Mouse (Mus musculus): ENCODE measurements around the gene Eml2. TPM values are rescaled to one million over a fixed set of nuclear protein-coding genes. Genes with fewer than 3 reads are reported as not detected.

The Eml2 gene
- total RNA-seq, 4 experiments from 2014 or later: 56.2 to 79.2 (median 69.6) TPM

- DNase-seq: no peak
Observed at GRCm38 (mm10) chr7:19163752-19164151, 12.5 kb upstream of the Eml2 start.

- no peak for DNase-seq
Observed at GRCm38 (mm10) chr7:19164189-19164588, 12.0 kb upstream of the Eml2 start.

- DNase-seq: no peak
Observed at GRCm38 (mm10) chr7:19164978-19165377, 11.2 kb upstream of the Eml2 start.

GRCm38 (mm10) chr7:19165656-19166423 is 10.4 kb upstream of the Eml2 start, which contains the start of gene Gipr:
TSS of gene Gipr (minus strand) at chr7:19166127.
- DNase-seq: no peak

- DNase-seq: no peak
Observed at GRCm38 (mm10) chr7:19166990-19167389, 9.2 kb upstream of the Eml2 start.

- DNase-seq: no peak
Observed at GRCm38 (mm10) chr7:19169506-19169905, 6.7 kb upstream of the Eml2 start.

GRCm38 (mm10) chr7:19170142-19170541 is 6.1 kb upstream of the Eml2 start:
- DNase-seq: no peak

GRCm38 (mm10) chr7:19171831-19172230 is 4.4 kb upstream of the Eml2 start:
- DNase-seq: no peak

- DNase-seq: no peak
Observed at GRCm38 (mm10) chr7:19172874-19173273, 3.3 kb upstream of the Eml2 start.

GRCm38 (mm10) chr7:19176516-19176947 is 311 bp downstream of the Eml2 start:
- no peak for DNase-seq

- no peak for DNase-seq
Observed at GRCm38 (mm10) chr7:19177216-19177615, 995 bp downstream of the Eml2 start.

GRCm38 (mm10) chr7:19178035-19178434 is 1.8 kb downstream of the Eml2 start:
- no peak for DNase-seq

GRCm38 (mm10) chr7:19178443-19179092 is 2.3 kb downstream of the Eml2 start:
- DNase-seq: no peak

- DNase-seq: peak; percentile 60
Observed at GRCm38 (mm10) chr7:19179173-19179572, 3.0 kb downstream of the Eml2 start.

- no peak for DNase-seq
Observed at GRCm38 (mm10) chr7:19179936-19180335, 3.7 kb downstream of the Eml2 start.

GRCm38 (mm10) chr7:19180862-19181429 is 4.7 kb downstream of the Eml2 start:
- DNase-seq: no peak

- DNase-seq: no peak
Observed at GRCm38 (mm10) chr7:19184250-19184649, 8.0 kb downstream of the Eml2 start.

- no peak for DNase-seq
Observed at GRCm38 (mm10) chr7:19184758-19185157, 8.5 kb downstream of the Eml2 start.

GRCm38 (mm10) chr7:19194676-19195075 is 18.5 kb downstream of the Eml2 start:
- no peak for DNase-seq

GRCm38 (mm10) chr7:19196676-19197075 is 20.5 kb downstream of the Eml2 start:
- DNase-seq: no peak

GRCm38 (mm10) chr7:19197985-19198384 is 21.8 kb downstream of the Eml2 start:
- DNase-seq: no peak

- no peak for DNase-seq
Observed at GRCm38 (mm10) chr7:19201660-19202059, 25.4 kb downstream of the Eml2 start.

GRCm38 (mm10) chr7:19202065-19202850 is 26.0 kb downstream of the Eml2 start:
- DNase-seq: no peak
